Mouse (Mus musculus) embryonic fibroblast, embryonic 13.5 days (primary cell): ENCODE data around the gene C77080. TPM values are rescaled to one million over a fixed set of nuclear protein-coding genes. Genes with fewer than 3 reads are reported as not detected.

Experiments used
- H3K27ac ChIP-seq: 2 replicates; pipeline ENCODE4 v1.5.1; 2012; ENCODE audit warnings: low read length, control low read depth, inconsistent platforms; ENCODE audit not compliant: insufficient read depth
- H3K4me1 ChIP-seq: 2 replicates; pipeline ENCODE4 v1.6.1; 2011; ENCODE audit warnings: low read length; ENCODE audit not compliant: control insufficient read depth, insufficient read depth
- H3K4me3 ChIP-seq: 2 replicates; pipeline ENCODE4 v1.5.1; 2011; ENCODE audit warnings: mild to moderate bottlenecking, control low read depth, low read length; ENCODE audit not compliant: insufficient read depth
- CTCF ChIP-seq: IDR thresholded peaks from 2 replicates; pipeline ENCODE4 v1.5.1; 2011; ENCODE audit warnings: mild to moderate bottlenecking, control low read depth, low read length, moderate library complexity, borderline replicate concordance; ENCODE audit not compliant: insufficient read depth
- POLR2A ChIP-seq: IDR thresholded peaks from 2 replicates; pipeline ENCODE4 v1.6.1; 2011; ENCODE audit warnings: low read depth, mild to moderate bottlenecking, control low read depth, low read length, moderate library complexity
- polyA plus RNA-seq: library from polyadenylated mRNA; stranded (reverse); fragments of >200 nt; gene quantifications from 2 replicates; pipeline ENCODE4 v1.2.4, GENCODE M21; 2011; ENCODE audit warnings: low read depth; ENCODE audit not compliant: missing spikeins, insufficient read length

Gene C77080
- polyA plus RNA-seq, 1 experiment = 7.0 TPM

- H3K4me1 ChIP-seq = 0 out of 2 replicates have a peak, but pooled peaks cover 3% of the 10 kb centered on the region
- no peak overlapping the region for H3K4me3 ChIP-seq
- H3K27ac ChIP-seq = no peak overlapping the region
- TF ChIP-seq POLR2A (no peak), CTCF (no peak)
These were observed 18.9 kb downstream of the C77080 start for GRCm38 (mm10) chr4:129242327-129242726.

GRCm38 (mm10) chr4:129241898-129242297, 19.3 kb downstream of the C77080 start:
- Histone ChIP-seq H3K4me3 (no peak overlapping the region), H3K4me1 (0 out of 2 replicates have a peak, but pooled peaks cover 3% of the 10 kb centered on the region), H3K27ac (no peak overlapping the region)
- TF ChIP-seq POLR2A (no peak), CTCF (no peak)

- TF ChIP-seq CTCF (no peak), POLR2A (no peak; the same call in 1 of the 2 replicates)
- Histone ChIP-seq H3K27ac (no peak overlapping the region), H3K4me3 (peak overlapping the region; percentile 50), H3K4me1 (0 out of 2 replicates have a peak, but pooled peaks cover 3% of the 10 kb centered on the region)
These were observed 22.1 kb downstream of the C77080 start for GRCm38 (mm10) chr4:129239075-129239474.

- TF ChIP-seq POLR2A (no peak), CTCF (no peak)
- peak overlapping the region; percentile 29 for H3K4me3 ChIP-seq
- 0 out of 2 replicates have a peak, but pooled peaks cover 3% of the 10 kb centered on the region for H3K4me1 ChIP-seq
- H3K27ac ChIP-seq = no peak overlapping the region
These were observed 22.6 kb downstream of the C77080 start for GRCm38 (mm10) chr4:129238579-129239016.

- Histone ChIP-seq H3K27ac (no peak overlapping the region), H3K4me3 (no peak overlapping the region), H3K4me1 (0 out of 2 replicates have a peak, but pooled peaks cover 3% of the 10 kb centered on the region)
- TF ChIP-seq POLR2A = no peak
- TF ChIP-seq CTCF = no peak
These were observed 23.3 kb downstream of the C77080 start for GRCm38 (mm10) chr4:129237843-129238441.

- no peak overlapping the region for H3K4me3 ChIP-seq
- H3K4me1 ChIP-seq = 0 out of 2 replicates have a peak, but pooled peaks cover 5% of the 10 kb centered on the region
- no peak for TF ChIP-seq POLR2A
- no peak for TF ChIP-seq CTCF
These were observed 24.9 kb downstream of the C77080 start for GRCm38 (mm10) chr4:129236236-129236813.

GRCm38 (mm10) chr4:129235147-129235546, 26.1 kb downstream of the C77080 start:
- H3K27ac ChIP-seq = no peak overlapping the region
- TF ChIP-seq CTCF = no peak
- TF ChIP-seq POLR2A = no peak
- H3K4me3 ChIP-seq = no peak overlapping the region
- H3K4me1 ChIP-seq = 0 out of 2 replicates have a peak, but pooled peaks cover 5% of the 10 kb centered on the region

More at GRCm38 (mm10) chr4:129236236-129236813, 24.9 kb downstream of the C77080 start:
- H3K27ac ChIP-seq = no peak overlapping the region

GRCm38 (mm10) chr4:129234488-129234887, 26.7 kb downstream of the C77080 start:
- TF ChIP-seq CTCF = no peak
- Histone ChIP-seq H3K4me1 (0 out of 2 replicates have a peak, but pooled peaks cover 5% of the 10 kb centered on the region), H3K27ac (no peak overlapping the region)

GRCm38 (mm10) chr4:129232561-129233360, 28.4 kb downstream of the C77080 start:
- peaks cover 7% of the 10 kb centered on the region; the same call in 1 of the 2 replicates for H3K4me1 ChIP-seq
- no peak overlapping the region for H3K4me3 ChIP-seq
- TF ChIP-seq POLR2A (no peak), CTCF (no peak)
- no peak overlapping the region for H3K27ac ChIP-seq

More at GRCm38 (mm10) chr4:129234488-129234887, 26.7 kb downstream of the C77080 start:
- no peak overlapping the region for H3K4me3 ChIP-seq
